ENCODE assay signal across 8 mouse cellular contexts in genomic region chr8:115707731-115708590, GRCm38 (mm10). TPM values are rescaled to one million over a fixed set of nuclear protein-coding genes. Genes with fewer than 3 reads are reported as not detected.
A peak's percentile ranks its signal among the peaks of the same experiment; 100 is the strongest.
DNase-seq lines count a peak whose midpoint lies in the region; ATAC-seq and TF ChIP-seq lines count a peak whose summit lies in the region.

Maf (minus strand) TSS chr8:115707794.

- peak; percentile 81 for ATAC-seq in activated CD4-positive, CD25-positive, alpha-beta regulatory T cell, adult 4 months
- ATAC-seq in common myeloid progenitor, adult 5-6 weeks (replicated peaks; ENCODE audit: low read depth, poor library complexity, severe bottlenecking): peak; percentile 78

- WGBS in macrophage (ENCODE audit: missing documents): under 1% methylated on average over 40 of the region's 43 CpGs

- intact Hi-C loops in left cerebral cortex, adult 2 months (cut with DNase I): loop anchor here (2.0 to 10.0 kb wide), 9 partner anchors 306 to 1256 kb away; no protein-coding TSS in a partner anchor

- H3K79me2 ChIP-seq in macrophage (ENCODE audit: inconsistent target): peaks cover 39% of the 10 kb centered on the region

- H3K4me3 ChIP-seq in left cerebral cortex, adult 2 months: peak within 1 kb of the TSS; percentile 70
- H3K4me3 ChIP-seq in macrophage (ENCODE audit: inconsistent target): peak within 1 kb of the TSS; percentile 78

- H3K36me3 ChIP-seq in macrophage (ENCODE audit: inconsistent target): no peaks in the 10 kb centered on the region

- TF ChIP-seq CTCF in left cerebral cortex, adult 2 months (IDR thresholded peaks at IDR 0.05): no peak

- DNase-seq in gastrocnemius, postnatal 10 days: peak; percentile 66
- DNase-seq in hindlimb bud, embryonic 11.5 days (ENCODE audit: extremely low spot score, low read depth, low spot score): peak; percentile 89
- DNase-seq in left cerebral cortex, adult 2 months (ENCODE audit: extremely low spot score in 1 of 2, low spot score in 2 of 2): peak; percentile 62 to 78
- peak; percentile 85 for DNase-seq in right cerebral cortex, adult 18-20 months
- peak; percentile 71 for DNase-seq in urinary bladder, adult 2 months (ENCODE audit: low spot score)

- H3K27ac ChIP-seq in left cerebral cortex, adult 2 months: peak within 1 kb of the TSS; percentile 76
- H3K27ac ChIP-seq in macrophage: peak within 1 kb of the TSS; percentile 94

RNA-seq across cellular contexts. Expression of gene Maf, which starts in this region (rescaled TPM):
- 100 to 1,000 TPM in 1 of 2 experiments, 10 to 100 TPM in 1; 88.1 to 123 TPM for polyA plus RNA-seq in activated CD4-positive, CD25-positive, alpha-beta regulatory T cell, adult 4 months (2017; shearing (Covaris generic))
- 0.18 and 0.34 TPM in 2 replicates for total RNA-seq in common myeloid progenitor, adult 5-6 weeks (2017)
- 100 to 1,000 TPM; 105 to 109 TPM for total RNA-seq in gastrocnemius, postnatal 10 days (2021)
- 10 to 100 TPM; 26.7 to 27.9 TPM for total RNA-seq in left cerebral cortex, adult 2 months (2021)
- 100 to 1,000 TPM in 18 of 26 experiments, 10 to 100 TPM in 8; 44.1 to 385 (median 147) TPM for total RNA-seq in macrophage (2018; cell fraction: chromatin; rRNA removed)
- 100 to 1,000 TPM; 129 to 470 (median 308) TPM for total RNA-seq in macrophage (2018; cell fraction: cytosol; rRNA removed)
- total RNA-seq in macrophage (2018; cell fraction: nucleus; rRNA removed): 100 to 1,000 TPM; 125 to 747 (median 306) TPM
- 256 to 336 TPM (median 283 TPM) in 3 replicates for polyA plus RNA-seq in macrophage (2018)
- polyA plus RNA-seq in urinary bladder, adult 2 months (2012; rRNA removed): 16.7 and 23.5 TPM in 2 replicates

Comparison
In these comparisons a context has a peak if more than half of its experiments do, and no peak if none do; other contexts are left out.
1. Peak in every context shown above with its lines: DNase-seq, ATAC-seq, H3K4me3 ChIP-seq and H3K27ac ChIP-seq.
2. RNA of gene Maf (total RNA-seq): 105 to 109 TPM in gastrocnemius, postnatal 10 days and 26.7 to 27.9 TPM in left cerebral cortex, adult 2 months; 0.18 to 0.34 TPM in common myeloid progenitor, adult 5-6 weeks; every median in the first group is over 10 times any median in the second.
3. Peak in ATAC-seq in common myeloid progenitor, adult 5-6 weeks; RNA of the gene not detected or under 1 TPM.